Mouse (Mus musculus) induced T-regulatory cell, adult 2 months (primary cell): ENCODE results near the gene Bpifa5.
A peak's percentile ranks its signal among the peaks of the same experiment; 100 is the strongest.
"Not testable (repeated sequence)": the region's sequence is repeated elsewhere in the genome, so short reads cannot be mapped to it uniquely, and the experiment has no call there.

ENCODE experiments used
- DNase-seq: peaks from one replicate; pipeline ENCODE4 v3.0.0-alpha.2; 2012; ENCODE audit warnings: low read depth

The Bpifa5 gene

DNA sequence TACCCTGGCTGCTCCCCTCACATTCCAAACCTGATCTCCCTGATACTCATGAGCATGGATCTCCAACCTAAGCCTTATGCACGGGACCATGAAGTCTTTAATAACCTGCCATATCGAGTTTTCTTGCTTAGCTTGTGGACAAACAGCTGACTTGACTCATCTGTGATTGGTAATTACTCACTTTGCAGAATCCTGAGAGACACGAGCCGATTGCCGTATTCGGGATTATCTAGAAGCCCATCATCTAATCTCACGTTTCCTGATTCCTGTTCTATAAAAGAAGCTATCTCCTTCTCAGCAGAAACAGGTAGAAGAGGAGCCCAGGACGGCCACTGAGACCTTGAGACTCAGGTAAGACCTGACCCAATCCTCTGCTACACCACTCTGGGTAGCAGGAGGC, at the start of gene Bpifa5:
Bpifa5 (plus strand) TSS at position 301 of the 400 bp plus-strand sequence.
- no peak for DNase-seq

DNA sequence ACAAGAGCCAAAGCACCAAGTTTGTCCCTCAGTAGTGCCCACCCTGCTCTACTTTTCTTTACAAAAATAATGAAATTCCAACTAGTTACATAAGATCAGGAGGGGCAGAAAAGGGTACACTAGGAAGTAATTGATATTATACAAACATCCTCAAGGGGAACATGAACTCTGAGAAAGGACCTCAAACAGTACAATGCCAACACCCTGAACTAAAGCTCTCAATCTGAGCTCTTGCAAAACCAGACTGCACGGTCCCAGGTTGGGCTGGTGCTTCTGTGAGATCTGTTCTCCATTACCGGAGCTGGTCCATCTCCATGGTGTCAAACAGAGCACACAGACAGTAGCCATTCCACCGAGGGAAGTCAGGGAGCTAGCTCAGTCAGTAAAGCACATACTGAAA, 45.0 kb upstream of the Bpifa5 start:
- no peak for DNase-seq

DNA sequence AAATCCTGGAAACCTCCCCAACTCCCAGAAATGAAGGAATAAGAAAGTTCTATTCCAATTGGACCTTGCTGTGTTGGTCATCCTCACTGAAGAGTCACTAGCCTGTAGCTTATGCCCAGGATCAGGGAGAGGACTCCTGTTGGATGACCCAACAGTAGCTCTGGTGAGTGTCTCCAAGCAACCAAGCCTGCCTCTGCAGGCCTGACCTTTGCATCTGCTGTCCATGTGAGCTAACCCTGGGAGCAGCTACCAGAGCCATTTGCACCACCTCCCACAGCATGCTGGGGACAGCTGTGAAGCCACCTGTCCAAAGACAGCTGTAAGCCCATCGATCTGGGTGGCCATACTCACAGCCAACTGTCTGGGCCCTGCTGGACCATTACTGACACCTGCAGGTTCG, 32.3 kb upstream of the Bpifa5 start, which contains the start of gene Bpifa3:
Bpifa3 (plus strand) TSS at position 217 of the 400 bp plus-strand sequence.
- DNase-seq = no peak

DNA sequence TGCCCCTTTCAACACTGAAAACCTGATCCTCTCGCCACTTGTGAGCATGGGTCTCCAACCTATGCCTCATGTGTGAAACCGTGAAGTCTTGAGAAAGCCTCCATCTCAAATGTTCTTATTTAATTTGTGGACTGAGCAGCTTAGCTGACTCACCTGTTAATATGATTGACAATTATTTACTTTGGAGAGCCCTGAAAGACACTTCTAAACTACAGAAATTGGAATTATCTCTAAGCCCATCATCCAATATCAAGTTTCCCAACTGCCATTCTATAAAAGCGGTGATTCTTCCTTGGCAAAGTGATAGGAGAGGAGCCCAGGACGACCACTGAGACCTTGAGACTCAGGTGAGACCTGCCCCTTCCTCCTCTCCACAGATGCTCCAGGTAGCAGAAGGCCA, 19.8 kb upstream of the Bpifa5 start, which contains the start of gene Bpifa1:
Bpifa1 (plus strand) TSS at position 301 of the 400 bp plus-strand sequence.
- DNase-seq = no peak

DNA sequence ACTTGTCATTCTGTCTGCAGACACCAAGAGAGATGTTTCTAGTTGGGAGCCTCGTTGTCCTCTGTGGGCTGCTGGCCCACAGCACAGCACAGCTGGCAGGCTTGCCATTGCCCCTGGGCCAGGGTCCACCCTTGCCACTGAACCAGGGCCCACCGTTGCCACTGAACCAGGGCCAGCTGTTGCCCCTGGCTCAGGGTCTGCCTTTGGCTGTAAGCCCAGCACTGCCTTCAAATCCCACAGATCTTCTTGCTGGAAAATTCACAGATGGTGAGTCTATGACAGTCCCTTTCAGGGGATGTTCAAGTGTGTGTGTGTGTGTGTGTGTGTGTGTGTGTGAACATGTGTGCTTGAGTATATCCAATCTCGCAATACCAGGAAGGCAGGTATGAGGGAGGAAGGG, 18.7 kb upstream of the Bpifa5 start:
- no peak for DNase-seq

DNA sequence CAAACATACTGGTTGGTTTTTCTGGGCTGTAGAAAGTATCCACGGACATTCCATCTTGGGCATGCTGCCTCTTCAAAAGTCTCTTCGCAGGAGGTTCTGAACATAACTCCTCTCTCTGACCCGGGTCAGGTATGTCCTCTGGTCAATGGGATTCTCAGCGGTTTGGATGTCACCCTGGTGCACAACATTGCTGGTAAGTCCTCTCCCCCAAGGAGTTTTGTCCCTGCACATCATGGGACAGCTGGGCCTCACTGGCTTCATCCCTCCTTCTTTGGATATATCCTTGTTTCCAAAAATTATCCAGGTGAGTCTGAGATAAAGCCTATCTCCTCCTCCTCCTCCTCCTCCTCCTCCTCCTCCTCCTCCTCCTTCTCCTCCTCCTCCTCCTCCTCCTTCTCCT, 14.9 kb upstream of the Bpifa5 start:
- DNase-seq = no peak

DNA sequence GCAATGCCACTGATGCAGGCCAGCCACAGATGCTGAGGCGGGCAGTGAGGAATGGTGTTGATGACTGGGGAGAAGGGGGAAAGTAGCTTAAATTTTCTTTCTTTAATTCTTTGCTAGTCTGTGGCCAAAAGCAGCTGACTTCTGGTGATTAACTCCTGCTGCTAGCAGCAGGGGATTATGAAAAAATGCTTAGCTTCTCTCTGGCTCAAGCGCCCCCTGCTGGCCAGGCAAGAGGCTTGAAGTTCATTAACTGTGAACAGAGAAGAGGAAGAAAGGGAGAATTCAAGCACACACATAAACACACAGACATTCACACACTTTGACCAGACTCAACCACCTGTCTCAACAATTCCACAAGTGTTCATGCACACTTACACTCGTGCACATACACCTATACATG, 4.0 kb upstream of the Bpifa5 start:
- DNase-seq = peak; percentile 34

DNA sequence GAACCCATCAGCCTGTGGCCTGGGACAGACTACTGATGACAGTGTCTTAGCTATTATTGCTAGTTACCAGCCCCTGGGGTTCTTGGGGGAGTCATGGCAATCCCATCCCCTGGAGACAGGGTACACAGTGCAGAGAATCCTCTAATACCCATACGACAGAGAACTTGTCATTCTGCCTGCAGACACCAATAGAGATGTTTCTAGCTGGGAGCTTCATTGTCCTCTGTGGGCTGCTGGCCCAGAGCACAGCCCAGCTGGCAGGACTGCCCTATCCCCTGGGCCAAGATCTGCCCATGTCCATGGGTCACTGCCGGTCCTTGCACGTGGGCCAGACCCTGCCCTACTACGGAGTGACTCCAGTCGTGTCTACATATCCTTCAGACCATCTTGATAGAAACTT, 899 bp downstream of the Bpifa5 start:
- DNase-seq = no peak

DNA sequence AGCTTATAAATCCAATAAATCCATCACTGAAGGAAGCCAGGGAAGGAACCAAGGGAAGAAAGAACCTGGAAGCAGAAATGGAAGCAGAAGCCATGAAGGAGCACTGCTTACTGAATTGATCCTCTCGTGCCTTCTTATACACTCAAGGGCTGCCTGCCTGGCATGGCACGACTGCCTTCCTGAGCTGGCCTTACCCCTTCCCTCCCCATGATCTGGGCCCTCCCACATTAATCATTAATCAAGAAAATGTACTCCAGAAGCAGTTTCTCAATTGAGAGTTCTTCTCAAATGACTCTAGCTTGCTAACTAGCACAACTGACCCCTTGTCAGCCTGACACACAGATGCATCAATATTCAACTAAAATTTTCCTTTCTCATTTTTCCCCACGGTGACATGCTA, 6.8 kb downstream of the Bpifa5 start:
- DNase-seq = no peak

DNA sequence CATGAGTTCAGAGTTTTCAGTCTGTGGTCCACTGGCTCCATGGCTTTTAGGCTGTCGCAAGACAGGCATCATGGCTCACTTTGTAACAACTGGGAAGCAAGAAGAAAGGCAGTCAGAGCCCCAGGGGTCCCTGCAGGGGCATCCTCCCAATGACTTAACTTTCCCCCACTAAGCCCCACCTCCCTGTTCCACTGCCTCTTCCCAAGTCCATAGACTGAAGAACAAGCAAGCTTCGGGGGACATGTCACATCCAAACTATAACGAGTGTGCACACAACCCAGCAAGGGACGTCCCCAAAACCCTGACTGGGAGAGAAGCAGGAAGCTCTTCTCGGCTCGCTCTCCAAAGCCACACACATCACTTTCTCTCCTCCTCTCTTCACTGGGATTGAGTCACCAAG, 9.2 kb downstream of the Bpifa5 start:
- no peak for DNase-seq

DNA sequence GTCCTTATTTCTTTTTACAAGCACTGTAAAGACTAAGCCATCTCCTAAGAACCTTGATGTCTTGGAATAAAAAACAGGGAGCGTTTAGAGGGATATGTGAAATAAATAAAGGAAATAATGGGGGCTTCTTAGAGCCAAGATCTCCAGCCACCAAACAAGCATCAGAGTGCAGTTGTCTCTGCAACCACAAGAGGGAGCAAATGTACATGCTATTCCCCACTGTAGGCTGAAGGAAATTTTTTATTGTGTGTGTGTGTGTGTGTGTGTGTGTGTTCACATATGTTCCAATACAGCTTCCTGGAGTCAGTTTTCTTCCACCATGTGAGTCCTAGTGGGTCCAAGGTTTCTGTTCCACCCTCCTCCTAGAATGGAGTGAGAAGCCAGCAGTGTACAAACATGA, 10.9 kb downstream of the Bpifa5 start:
- DNase-seq = peak; percentile 24

DNA sequence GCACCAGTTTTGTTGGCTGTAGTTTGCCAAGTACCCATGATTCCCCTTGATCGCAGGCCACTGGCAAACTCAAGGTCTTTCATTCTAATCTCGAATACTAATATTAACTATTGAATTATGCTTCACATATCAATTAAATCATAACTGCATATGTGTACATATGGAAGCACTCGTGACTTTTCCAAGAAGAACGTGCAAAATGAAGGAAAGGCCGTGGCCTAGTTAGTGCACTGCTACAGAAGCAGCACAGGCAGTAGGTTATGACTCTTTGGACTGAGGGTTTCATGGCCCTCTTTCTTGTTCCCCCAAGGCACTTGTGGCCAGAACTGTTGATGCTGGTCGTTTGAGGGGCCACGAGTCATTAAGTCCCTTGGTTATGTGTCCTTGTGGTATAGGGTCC, 19.5 kb downstream of the Bpifa5 start:
- not testable (repeated sequence) for DNase-seq

DNA sequence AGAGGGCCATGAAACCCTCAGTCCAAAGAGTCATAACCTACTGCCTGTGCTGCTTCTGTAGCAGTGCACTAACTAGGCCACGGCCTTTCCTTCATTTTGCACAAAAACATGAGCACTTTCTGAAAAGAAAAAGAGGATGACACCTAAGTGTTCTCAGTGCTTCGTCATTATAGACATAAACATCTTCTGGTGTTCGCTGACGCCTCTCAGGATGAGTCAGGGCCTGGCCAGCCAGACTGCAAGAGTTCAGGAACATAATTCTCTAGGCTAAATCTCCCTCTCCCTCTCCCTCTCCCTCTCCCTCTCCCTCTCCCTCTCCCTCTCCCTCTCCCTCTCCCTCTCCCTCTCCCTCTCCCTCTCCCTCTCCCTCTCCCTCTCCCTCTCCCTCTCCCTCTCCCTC, 20.7 kb downstream of the Bpifa5 start:
- not testable (repeated sequence) for DNase-seq

DNA sequence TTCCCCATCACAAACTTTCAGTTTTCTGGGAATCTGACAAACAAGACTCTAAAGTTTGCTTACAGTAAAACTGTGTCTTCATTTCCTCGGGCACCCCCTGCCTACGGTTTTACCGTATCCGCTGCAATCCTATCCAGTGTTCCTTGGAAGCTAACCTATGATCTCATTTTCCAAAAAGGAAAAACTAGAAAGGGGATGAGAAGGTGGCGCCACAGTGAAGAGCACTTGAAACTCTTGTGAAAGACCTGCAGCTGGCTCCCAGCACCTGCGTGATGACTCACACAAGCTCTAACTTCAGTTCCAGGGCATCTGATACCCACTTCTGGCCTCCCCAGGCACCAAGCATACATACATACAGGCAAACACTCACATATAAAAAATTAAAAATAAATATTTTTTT, 22.9 kb downstream of the Bpifa5 start:
- DNase-seq = no peak

DNA sequence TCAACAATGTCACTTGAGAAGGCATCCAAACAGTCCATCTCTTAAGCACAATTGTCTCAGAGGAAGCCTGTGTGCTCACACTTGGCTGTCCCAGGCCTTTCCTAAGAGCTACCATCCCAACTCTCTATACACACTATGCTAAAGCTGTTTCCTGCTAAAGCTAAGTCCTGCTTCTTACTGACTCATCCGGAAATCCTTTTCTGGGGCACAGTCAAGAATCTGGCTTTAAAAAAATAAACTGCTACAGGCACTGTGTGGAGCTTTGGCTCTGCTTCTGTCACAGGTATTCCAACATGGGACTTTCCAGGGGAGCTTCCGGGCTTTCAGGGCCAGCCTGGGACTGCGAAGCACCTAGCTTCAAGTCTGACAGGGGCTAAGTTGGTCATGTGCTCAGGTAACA, 23.3 kb downstream of the Bpifa5 start:
- DNase-seq = no peak

DNA sequence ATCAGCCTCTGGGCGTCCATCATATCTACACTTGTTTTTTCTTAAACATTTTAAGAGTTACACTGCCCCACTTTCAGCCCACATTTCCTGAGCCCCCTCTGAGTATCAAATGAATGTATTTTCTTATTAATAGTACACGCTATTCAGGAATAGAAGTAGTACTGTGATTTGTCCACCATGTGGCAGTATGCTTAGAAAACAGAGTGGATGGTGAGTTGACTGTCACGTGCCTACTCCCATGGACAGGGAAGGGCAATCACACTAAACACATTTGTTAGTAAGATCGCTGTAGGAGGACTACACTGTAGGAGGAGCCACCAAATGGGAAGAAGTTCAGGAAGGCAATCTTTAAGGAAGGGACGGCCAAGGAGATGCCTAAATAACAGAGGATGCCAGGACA, 25.1 kb downstream of the Bpifa5 start:
- peak; percentile 6 for DNase-seq

DNA sequence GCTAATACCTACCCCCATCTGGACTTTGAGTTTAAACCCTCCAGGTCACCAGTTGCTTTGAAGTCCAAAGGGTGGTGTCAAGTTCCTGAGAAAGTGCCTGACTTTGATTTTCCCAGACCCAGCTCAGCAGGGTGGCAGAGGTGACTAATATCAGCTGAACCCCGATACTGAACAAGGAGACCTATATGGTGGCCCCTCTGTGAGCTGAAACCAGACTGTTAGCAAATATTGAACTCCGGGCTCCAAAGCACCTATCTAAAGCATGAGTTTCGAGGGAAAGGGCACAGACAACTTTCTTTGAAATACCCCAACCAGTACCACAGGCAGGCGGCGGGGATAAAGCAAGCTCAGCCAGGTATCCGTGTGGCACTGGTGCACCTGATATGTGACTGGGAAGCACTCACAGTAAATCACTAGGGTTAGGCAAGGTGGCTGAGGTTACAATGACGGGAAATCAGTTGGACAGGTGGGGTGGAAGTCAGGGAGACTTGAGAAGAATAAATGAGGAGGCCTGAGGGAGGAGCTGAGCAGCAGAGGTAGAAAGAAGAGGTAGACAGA, 27.5 kb downstream of the Bpifa5 start:
- no peak for DNase-seq

DNA sequence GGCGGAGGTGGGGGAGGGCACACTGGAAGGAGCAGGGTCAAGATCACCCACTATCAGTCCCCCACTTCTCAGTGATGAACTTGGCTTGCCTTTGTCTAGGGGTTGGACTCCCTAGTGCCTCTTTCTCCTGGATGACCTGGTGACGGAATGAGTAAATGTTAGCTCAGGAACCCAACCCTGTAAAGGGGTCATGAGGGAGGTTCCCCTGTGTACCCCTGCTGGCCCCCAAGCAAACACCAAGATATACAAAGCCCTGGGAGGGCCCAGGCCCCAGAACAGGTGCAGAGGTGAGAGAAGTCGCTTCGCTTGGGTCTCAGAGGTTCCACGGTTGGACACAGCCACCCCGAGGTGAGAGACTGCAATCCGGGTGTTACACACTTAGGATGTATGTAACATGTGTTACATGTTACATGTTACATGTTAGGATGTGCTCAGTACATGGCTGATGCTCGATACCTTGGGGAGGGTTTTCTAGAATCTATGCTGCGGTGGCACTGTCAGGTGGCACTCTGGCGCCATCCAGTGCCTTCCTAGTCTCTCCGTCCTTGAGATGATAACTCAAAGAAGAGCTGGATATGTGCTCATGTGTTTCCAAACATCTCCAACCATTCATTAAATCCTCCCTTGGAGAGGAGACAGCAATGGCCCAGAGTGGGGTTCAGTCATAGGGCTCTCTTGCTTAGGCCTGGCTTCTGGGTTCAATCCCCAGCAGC, 28.3 kb downstream of the Bpifa5 start, which contains the start of gene Bpifb1:
Bpifb1 (plus strand) TSS at position 273 of the 713 bp plus-strand sequence.
- DNase-seq = no peak

DNA sequence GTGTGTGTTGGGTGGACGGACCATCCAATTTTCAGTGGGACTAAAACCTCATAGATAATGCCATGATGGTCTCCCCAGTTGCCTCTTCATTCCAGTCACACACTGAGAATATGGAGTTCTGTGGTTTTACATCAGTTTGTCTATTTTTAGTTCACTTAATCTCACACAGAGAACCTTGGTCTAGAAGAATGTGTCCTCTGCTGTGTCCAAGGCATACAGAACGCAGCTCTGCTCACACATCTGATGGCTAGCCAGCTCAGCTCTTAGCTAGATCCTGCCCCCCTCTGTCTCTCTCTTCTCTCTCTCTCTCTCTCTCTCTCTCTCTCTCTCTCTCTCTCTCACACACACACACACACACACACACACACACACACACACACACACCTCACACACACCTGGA, 29.7 kb downstream of the Bpifa5 start:
- no peak for DNase-seq

DNA sequence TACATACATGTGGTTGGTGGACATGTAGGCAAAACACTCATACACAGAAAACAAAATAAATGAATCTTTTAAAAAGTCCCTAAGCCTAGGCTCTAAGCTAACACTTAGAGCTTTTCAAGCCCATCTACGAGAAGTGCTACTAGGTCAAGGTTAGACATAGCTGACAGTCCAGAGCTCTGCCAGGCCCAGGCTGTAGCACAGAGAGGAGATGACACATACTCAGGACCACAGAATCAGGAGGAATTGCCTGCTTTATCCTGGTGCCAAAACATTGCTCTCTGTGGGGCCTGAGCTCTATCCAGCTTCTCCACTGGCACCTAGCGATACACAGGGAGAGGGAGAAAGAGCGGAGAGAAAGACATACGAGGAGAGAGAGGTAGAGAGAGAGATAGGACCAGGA, 30.7 kb downstream of the Bpifa5 start:
- no peak for DNase-seq

DNA sequence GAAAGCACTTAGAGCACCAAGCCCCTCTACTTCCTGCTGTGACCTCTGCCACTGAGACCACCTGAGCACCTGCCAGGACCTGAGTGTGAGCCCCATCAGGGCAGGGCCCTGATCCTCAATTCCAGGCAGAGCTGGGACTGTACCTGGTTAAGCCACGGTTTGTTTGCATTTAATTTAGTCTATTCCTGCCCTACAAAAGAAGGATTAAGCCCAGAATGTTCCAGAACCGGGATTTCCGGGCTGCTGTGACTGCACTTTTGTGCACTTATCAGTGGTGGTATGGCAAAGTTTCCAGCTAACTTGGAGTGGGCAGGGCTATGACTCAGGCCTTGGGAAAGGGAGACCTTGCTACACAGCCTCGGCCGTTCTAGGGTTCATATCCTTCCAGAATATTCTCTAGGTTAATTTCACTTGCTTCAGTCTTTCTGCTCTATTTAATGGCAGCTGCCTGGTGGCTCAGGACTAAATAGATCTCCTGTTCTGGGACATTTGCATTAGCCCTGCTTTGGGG, 31.6 kb downstream of the Bpifa5 start:
- DNase-seq = no peak

DNA sequence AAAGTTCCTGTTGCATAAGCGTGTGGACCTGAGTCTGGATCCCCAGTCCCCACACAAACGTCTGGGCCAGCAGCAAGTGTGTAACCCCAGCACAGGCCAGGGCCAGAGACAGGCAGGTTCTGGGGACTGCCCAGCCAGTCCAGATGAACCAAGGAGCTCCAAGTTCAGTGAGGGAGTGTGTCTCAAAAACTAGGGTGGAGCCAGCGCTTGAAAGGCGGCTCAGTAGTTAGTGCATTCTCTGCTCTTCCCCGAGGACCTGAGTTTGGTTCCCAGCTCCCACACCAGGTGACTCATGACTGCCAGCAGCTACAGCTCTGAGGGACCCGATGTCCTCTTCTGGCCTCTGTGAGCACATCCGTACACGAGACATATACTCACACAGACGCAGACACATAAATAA, 34.6 kb downstream of the Bpifa5 start:
- DNase-seq = no peak

DNA sequence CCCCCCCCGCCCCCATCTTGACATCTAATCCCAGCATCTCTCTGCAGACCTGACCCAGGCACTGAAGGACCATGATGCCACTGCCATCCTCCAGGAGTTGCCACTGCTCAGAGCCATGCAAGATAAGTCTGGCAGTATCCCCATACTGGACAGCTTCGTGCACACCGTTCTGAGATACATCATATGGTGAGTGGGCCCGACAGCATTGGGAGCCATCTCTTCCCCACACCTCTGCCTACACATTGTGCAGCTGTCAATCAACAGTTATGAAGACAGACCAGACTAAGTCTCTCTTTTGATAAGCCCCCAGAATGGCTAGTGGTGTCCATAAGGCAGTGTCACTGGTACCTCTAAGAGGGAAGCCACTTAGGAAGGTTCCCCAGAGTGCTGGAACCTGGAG, 42.2 kb downstream of the Bpifa5 start:
- DNase-seq = no peak

DNA sequence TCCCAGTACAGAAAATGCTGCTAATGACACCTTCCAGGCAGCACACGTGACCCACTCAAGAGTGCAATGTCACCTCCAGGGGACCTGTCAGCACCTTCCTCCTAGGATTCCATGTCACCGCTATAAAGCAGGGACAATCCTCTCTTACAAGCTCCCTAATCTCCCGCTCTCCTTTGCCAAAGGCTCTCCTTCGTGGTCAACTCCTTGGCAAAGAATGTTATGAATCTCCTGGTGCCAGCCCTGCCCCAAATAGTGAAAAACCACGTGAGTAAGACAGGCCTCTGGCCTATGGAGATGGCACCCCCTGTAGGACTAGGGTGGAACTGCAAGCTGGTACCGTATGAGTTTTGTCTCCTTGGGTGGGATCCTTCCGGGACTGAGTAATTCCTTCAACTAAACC, 44.5 kb downstream of the Bpifa5 start:
- peak; percentile 36 for DNase-seq
